Mouse (Mus musculus): ENCODE results near the gene Olfr1216.
"Not testable (repeated sequence)": the region's sequence is repeated elsewhere in the genome, so short reads cannot be mapped to it uniquely, and the experiment has no call there.

The Olfr1216 gene

DNA sequence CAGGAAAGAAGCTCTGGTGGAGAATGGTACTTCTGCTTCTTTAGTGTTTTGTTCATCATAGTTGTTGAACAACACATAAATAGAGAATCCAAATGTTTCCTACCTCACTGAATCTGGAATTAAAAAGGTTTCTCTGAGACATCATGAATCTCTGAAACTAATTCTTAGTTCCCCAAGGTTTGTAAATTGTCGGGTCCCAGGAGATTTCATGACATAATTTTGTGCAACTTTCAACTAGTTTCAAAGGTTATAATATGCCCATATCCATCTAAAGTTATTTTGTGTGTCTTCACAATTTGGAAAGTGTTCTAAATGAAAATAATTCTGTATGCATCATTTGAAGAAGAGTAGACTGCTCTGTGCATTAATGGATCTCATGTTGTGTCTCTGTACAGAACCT, at the start of gene Olfr1216:
Gene Olfr1216 (minus strand): TSS at position 101 of the 400 bp plus-strand sequence.
- DNase-seq (ENCODE audit: low spot score in 2 of 2), result no peak

DNA sequence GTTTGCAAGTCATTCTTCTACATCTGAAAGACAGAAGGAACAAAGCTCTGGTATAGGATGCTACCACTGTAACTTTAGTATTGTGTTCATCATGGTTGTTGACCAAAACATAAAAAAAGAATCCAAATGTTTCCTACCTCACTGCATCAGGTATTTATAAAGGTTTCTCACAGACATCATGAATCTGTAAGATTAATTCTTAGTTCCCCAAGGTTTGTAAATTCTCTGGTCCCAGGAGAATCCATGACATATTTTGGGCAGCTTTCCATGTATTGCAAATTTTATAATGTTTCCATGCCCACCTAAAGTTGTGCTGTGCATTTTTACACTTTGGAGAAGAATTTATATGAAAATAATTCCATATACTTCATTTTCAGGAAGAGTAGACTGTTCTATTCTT, 42.9 kb upstream of the Olfr1216 start, which contains the start of gene Olfr1218:
Gene Olfr1218 (minus strand): TSS at position 101 of the 400 bp plus-strand sequence.
- no peak for DNase-seq (ENCODE audit: low spot score in 2 of 2)

DNA sequence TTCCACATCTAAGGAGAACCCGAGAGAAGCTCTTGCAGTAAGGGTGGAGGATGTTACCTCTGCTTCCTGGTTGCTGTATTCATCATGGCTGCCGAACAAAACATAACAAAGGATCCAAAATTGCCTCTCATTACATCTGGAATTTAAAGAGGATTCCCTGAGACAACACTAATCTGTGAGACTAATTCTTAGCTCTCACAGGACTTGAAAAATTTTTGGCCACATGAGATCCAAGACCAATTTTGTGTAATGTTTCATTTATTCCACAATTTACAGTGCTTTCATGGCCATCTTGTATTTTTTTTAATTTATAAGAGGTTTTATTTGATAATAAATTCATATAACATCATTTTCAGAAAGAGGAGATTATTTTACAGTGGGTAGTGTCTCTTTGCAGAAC, 13.8 kb upstream of the Olfr1216 start, which contains the start of gene Olfr1217:
Gene Olfr1217 (minus strand): TSS at position 101 of the 400 bp plus-strand sequence.
- no peak for DNase-seq (ENCODE audit: low spot score in 2 of 2)

DNA sequence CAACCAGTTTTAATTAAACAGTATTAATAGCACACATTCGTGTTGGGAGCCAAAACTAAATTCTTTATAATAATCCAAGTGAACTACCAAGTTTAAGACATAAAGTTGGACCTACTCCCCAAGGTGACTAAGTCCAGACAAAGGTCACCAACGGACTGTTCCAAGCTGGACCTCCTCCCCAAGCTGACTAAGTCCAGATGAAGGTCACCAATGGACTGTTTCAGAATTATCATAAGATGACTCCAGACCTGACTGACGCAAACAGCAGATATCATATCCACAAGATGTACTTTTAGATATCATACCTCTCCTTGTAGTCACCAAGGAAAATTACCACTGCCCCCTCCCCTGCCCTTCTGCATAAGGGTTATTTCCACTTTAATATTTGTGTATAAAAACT, 3.3 kb upstream of the Olfr1216 start:
- DNase-seq (ENCODE audit: low spot score in 2 of 2), result not testable (repeated sequence)

DNA sequence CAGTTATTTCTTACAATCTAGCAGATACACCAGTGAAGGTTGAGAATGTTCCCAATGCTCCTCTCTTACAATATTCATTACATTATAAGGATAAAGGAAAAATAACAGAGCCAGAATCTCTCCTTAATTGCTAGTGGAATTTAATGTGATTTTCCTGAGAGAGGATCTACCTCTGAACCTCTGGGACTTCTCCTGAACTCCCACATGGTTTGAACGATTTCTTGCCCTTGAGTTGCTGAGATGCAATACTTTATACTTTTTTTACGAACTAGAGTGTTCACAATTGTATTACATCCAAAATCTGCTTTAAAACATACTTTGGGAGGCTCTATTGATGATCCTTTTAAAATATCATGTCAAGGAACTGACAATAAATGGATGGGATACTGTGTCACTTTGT, 11.3 kb downstream of the Olfr1216 start, which contains the start of gene Olfr1215:
Gene Olfr1215 (minus strand): TSS at position 101 of the 400 bp plus-strand sequence.
- DNase-seq (ENCODE audit: low spot score in 2 of 2), result no peak

DNA sequence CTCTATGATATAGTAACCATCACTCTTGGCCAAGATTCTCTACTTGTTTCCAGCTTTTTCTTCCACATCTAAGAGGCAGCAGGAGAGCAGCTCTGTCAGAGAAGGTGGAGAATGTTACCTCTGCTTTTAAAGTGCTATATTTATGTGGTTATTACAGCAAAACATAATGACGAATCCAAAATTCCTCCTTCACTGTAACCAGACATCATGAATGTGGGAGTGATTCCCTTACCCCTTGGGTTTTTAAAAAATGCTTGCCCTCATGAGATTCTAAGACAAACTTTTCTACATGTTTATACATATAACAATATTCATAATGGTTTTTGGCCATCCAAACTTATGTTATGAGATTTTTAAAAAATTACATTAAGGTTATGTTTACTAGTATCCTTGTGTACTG, 25.6 kb downstream of the Olfr1216 start, which contains the start of gene Olfr1214:
Gene Olfr1214 (minus strand): TSS at position 101 of the 400 bp plus-strand sequence.
- DNase-seq (ENCODE audit: low spot score in 2 of 2), result no peak

DNA sequence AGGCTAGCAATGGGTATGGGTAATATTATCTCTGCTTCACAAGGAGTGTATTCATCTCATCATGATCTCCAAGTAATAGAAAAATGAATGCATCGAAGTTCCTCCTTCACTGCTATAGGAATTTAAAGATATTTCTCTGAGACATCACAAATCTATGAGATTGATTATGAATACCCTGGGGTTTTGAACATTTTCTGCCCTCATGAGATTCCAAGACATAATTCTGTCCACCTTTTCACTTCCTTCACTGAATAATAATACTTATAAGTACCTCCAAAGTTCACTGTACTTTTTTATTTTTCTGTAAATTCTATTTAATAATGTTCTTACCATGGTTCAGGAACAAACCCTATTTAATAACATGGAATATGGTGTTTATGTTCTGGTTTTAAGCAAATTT, 38.0 kb downstream of the Olfr1216 start, which contains the start of gene Gm13762:
Gene Gm13762 (minus strand): TSS at position 101 of the 400 bp plus-strand sequence.
- no peak for DNase-seq (ENCODE audit: low spot score in 2 of 2)

Measured in cerebellum, postnatal 4 days (tissue).